Mouse (Mus musculus): ENCODE results near the gene Faim2. TPM values are rescaled to one million over a fixed set of nuclear protein-coding genes. Genes with fewer than 3 reads are reported as not detected.
A peak's percentile ranks its signal among the peaks of the same experiment; 100 is the strongest.

The Faim2 gene
- total and polyA plus RNA-seq, 2 experiments from 2014 or later = not detected

- TF ChIP-seq CTCF (IDR thresholded peaks at IDR 0.05; ENCODE audit: low read depth) = no peak
- no peak for TF ChIP-seq EP300 (IDR thresholded peaks at IDR 0.05; ENCODE audit: low read depth)
- H3K4me2 ChIP-seq (ENCODE audit: low read depth, low read length) = no peak overlapping the region
- DNase-seq (ENCODE audit: low spot score) = no peak
- 70% methylated on average over 1 of the region's 1 CpGs for WGBS
- no peak for ATAC-seq (ENCODE audit: insufficient read depth, low read depth)
- no peak overlapping the region for H3K27ac ChIP-seq (ENCODE audit: low read depth)
- H3K27me3 ChIP-seq (ENCODE audit: control insufficient read depth, insufficient read depth, low read length) = peaks cover 10% of the 10 kb centered on the region; the same call in 1 of the 2 replicates
- no peak overlapping the region for H3K9ac ChIP-seq (replicated peaks; ENCODE audit: low read depth, low read length)
- H3K4me1 ChIP-seq (ENCODE audit: control insufficient read depth, insufficient read depth) = no peaks in the 10 kb centered on the region
- no peak overlapping the region for H3K4me3 ChIP-seq (ENCODE audit: low read depth, low read length)
- H3K9me3 ChIP-seq (replicated peaks; ENCODE audit: control insufficient read depth, low read length) = no peaks in the 10 kb centered on the region
- H3K36me3 ChIP-seq (replicated peaks; ENCODE audit: control insufficient read depth, insufficient read depth, low read length) = no peaks in the 10 kb centered on the region
These were observed 31.0 kb upstream of the Faim2 start for GRCm38 (mm10) chr15:99558947-99559346.

- no peak for DNase-seq (ENCODE audit: low spot score)
- ATAC-seq (ENCODE audit: insufficient read depth, low read depth) = no peak
- H3K36me3 ChIP-seq (replicated peaks; ENCODE audit: control insufficient read depth, insufficient read depth, low read length) = no peaks in the 10 kb centered on the region
- no peaks in the 10 kb centered on the region for H3K9me3 ChIP-seq (replicated peaks; ENCODE audit: control insufficient read depth, low read length)
- no peak overlapping the region for H3K9ac ChIP-seq (replicated peaks; ENCODE audit: low read depth, low read length)
- H3K4me2 ChIP-seq (ENCODE audit: low read depth, low read length) = no peak overlapping the region
- H3K4me3 ChIP-seq (ENCODE audit: low read depth, low read length) = no peak overlapping the region
- 0 out of 2 replicates have a peak, but pooled peaks cover 5% of the 10 kb centered on the region for H3K27me3 ChIP-seq (ENCODE audit: control insufficient read depth, insufficient read depth, low read length)
- 26% methylated on average over 6 of the region's 6 CpGs for WGBS
- no peak overlapping the region for H3K27ac ChIP-seq (ENCODE audit: low read depth)
- no peaks in the 10 kb centered on the region for H3K4me1 ChIP-seq (ENCODE audit: control insufficient read depth, insufficient read depth)
- TF ChIP-seq CTCF (IDR thresholded peaks at IDR 0.05; ENCODE audit: low read depth) = no peak
These were observed 25.8 kb upstream of the Faim2 start for GRCm38 (mm10) chr15:99553767-99554166.

- Histone ChIP-seq H3K4me1 (ENCODE audit: control insufficient read depth, insufficient read depth) (no peaks in the 10 kb centered on the region), H3K9me3 (replicated peaks; ENCODE audit: control insufficient read depth, low read length) (no peaks in the 10 kb centered on the region), H3K27me3 (ENCODE audit: control insufficient read depth, insufficient read depth, low read length) (0 out of 2 replicates have a peak, but pooled peaks cover 11% of the 10 kb centered on the region), H3K4me3 (ENCODE audit: low read depth, low read length) (no peak overlapping the region), H3K4me2 (ENCODE audit: low read depth, low read length) (no peak overlapping the region), H3K27ac (ENCODE audit: low read depth) (no peak overlapping the region), H3K9ac (replicated peaks; ENCODE audit: low read depth, low read length) (no peak overlapping the region), H3K36me3 (replicated peaks; ENCODE audit: control insufficient read depth, insufficient read depth, low read length) (no peaks in the 10 kb centered on the region)
- TF ChIP-seq CTCF (IDR thresholded peaks at IDR 0.05; ENCODE audit: low read depth) (no peak), EP300 (IDR thresholded peaks at IDR 0.05; ENCODE audit: low read depth) (no peak)
- 48% methylated on average over 2 of the region's 2 CpGs for WGBS
- ATAC-seq (ENCODE audit: insufficient read depth, low read depth) (no peak), DNase-seq (ENCODE audit: low spot score) (no peak)
These were observed 21.9 kb upstream of the Faim2 start for GRCm38 (mm10) chr15:99549901-99550300.

GRCm38 (mm10) chr15:99547732-99548131, 19.8 kb upstream of the Faim2 start:
- WGBS = 67% methylated on average over 6 of the region's 6 CpGs
- H3K27me3 ChIP-seq (ENCODE audit: control insufficient read depth, insufficient read depth, low read length) = peaks cover 27% of the 10 kb centered on the region
- ATAC-seq (ENCODE audit: insufficient read depth, low read depth) = no peak
- TF ChIP-seq EP300 (IDR thresholded peaks at IDR 0.05; ENCODE audit: low read depth) (no peak), CTCF (IDR thresholded peaks at IDR 0.05; ENCODE audit: low read depth) (no peak)
- H3K4me1 ChIP-seq (ENCODE audit: control insufficient read depth, insufficient read depth) = no peaks in the 10 kb centered on the region
- H3K4me2 ChIP-seq (ENCODE audit: low read depth, low read length) = no peak overlapping the region
- no peaks in the 10 kb centered on the region for H3K9me3 ChIP-seq (replicated peaks; ENCODE audit: control insufficient read depth, low read length)
- H3K4me3 ChIP-seq (ENCODE audit: low read depth, low read length) = no peak overlapping the region
- no peak for DNase-seq (ENCODE audit: low spot score)
- no peak overlapping the region for H3K9ac ChIP-seq (replicated peaks; ENCODE audit: low read depth, low read length)
- no peaks in the 10 kb centered on the region for H3K36me3 ChIP-seq (replicated peaks; ENCODE audit: control insufficient read depth, insufficient read depth, low read length)
- no peak overlapping the region for H3K27ac ChIP-seq (ENCODE audit: low read depth)

- 71% methylated on average over 11 of the region's 11 CpGs for WGBS
- DNase-seq (ENCODE audit: low spot score) = no peak
These were observed 18.6 kb upstream of the Faim2 start for GRCm38 (mm10) chr15:99546596-99546995.

GRCm38 (mm10) chr15:99544047-99544446, 16.1 kb upstream of the Faim2 start:
- Histone ChIP-seq H3K27ac (ENCODE audit: low read depth) (no peak overlapping the region), H3K4me2 (ENCODE audit: low read depth, low read length) (no peak overlapping the region), H3K27me3 (ENCODE audit: control insufficient read depth, insufficient read depth, low read length) (peaks cover 38% of the 10 kb centered on the region), H3K36me3 (replicated peaks; ENCODE audit: control insufficient read depth, insufficient read depth, low read length) (no peaks in the 10 kb centered on the region), H3K4me3 (ENCODE audit: low read depth, low read length) (no peak overlapping the region), H3K4me1 (ENCODE audit: control insufficient read depth, insufficient read depth) (no peaks in the 10 kb centered on the region), H3K9me3 (replicated peaks; ENCODE audit: control insufficient read depth, low read length) (no peaks in the 10 kb centered on the region), H3K9ac (replicated peaks; ENCODE audit: low read depth, low read length) (no peak overlapping the region)
- no peak for DNase-seq (ENCODE audit: low spot score)
- WGBS = 40% methylated on average over 7 of the region's 7 CpGs
- ATAC-seq (ENCODE audit: insufficient read depth, low read depth) = no peak
- TF ChIP-seq EP300 (IDR thresholded peaks at IDR 0.05; ENCODE audit: low read depth) (no peak), CTCF (IDR thresholded peaks at IDR 0.05; ENCODE audit: low read depth) (no peak)

More at GRCm38 (mm10) chr15:99546596-99546995, 18.6 kb upstream of the Faim2 start:
- Histone ChIP-seq H3K27me3 (ENCODE audit: control insufficient read depth, insufficient read depth, low read length) (peaks cover 34% of the 10 kb centered on the region), H3K27ac (ENCODE audit: low read depth) (no peak overlapping the region), H3K9me3 (replicated peaks; ENCODE audit: control insufficient read depth, low read length) (no peaks in the 10 kb centered on the region), H3K36me3 (replicated peaks; ENCODE audit: control insufficient read depth, insufficient read depth, low read length) (no peaks in the 10 kb centered on the region), H3K4me1 (ENCODE audit: control insufficient read depth, insufficient read depth) (no peaks in the 10 kb centered on the region), H3K4me2 (ENCODE audit: low read depth, low read length) (no peak overlapping the region), H3K9ac (replicated peaks; ENCODE audit: low read depth, low read length) (no peak overlapping the region), H3K4me3 (ENCODE audit: low read depth, low read length) (no peak overlapping the region)
- 0 out of 2 replicates have a peak, but pooled peaks have one; percentile 17 for ATAC-seq (ENCODE audit: insufficient read depth, low read depth)
- TF ChIP-seq EP300 (IDR thresholded peaks at IDR 0.05; ENCODE audit: low read depth) (no peak), CTCF (IDR thresholded peaks at IDR 0.05; ENCODE audit: low read depth) (no peak)
